Mouse (Mus musculus): ENCODE results near the gene Arhgef25. TPM values are rescaled to one million over a fixed set of nuclear protein-coding genes. Genes with fewer than 3 reads are reported as not detected.

Arhgef25 gene
- polyA plus RNA-seq, 1 experiment from 2014 or later, result 14.3 TPM

DNA sequence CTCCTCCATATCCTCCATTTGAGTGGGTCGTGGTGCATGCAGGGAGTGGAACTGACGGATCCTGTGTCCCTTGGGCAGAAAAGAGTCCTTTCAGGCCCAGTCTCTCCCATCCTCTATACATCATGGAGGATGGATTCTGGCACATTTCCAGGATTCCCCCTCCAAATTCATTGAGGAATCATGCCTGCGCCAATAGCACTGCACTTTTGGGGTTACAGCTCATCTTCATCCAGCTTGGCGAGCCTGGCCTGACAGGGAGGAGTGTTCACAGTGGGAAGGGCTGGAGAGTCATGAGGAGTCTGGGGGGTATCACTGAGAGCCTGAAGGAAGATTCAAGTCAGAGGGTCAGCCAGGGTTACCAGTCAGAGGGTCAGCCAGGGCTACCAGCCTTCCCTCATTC is 7.3 kb downstream of the Arhgef25 start:
- Histone ChIP-seq H3K9ac (no peak overlapping the region), H3K4me1 (peaks cover 50% of the 10 kb centered on the region), H3K4me3 (peak overlapping the region; percentile 1; the same call in 1 of the 2 replicates), H3K36me3 (peaks cover 18% of the 10 kb centered on the region), H3K27ac (no peak overlapping the region), H3K9me3 (replicated peaks) (no peaks in the 10 kb centered on the region; the same call in 1 of the 2 replicates), H3K4me2 (peak overlapping the region; percentile 6), H3K27me3 (replicated peaks) (peaks cover 71% of the 10 kb centered on the region)
- ATAC-seq, result no peak
- 67% methylated on average over 4 of the region's 4 CpGs for WGBS (ENCODE audit: insufficient replicate concordance)

DNA sequence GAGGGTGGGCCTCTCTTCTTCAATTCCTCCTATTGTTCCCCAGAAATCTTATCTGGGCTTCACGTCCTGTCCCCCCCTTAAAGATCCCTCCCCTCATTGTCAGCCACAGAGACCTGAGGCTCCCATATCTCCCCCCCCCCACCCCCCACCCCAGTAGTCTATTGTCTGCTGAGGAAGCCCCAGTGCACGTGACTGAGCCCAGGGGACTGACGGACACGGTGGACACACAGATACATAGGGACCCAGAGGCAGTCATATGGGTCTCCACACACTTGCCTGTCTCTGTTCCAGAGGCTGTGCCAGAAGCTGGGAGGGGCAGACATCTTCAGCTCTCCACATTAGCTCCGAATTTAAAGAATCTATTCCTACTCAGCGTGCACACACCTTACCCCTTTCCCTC is 8.3 kb downstream of the Arhgef25 start:
- Histone ChIP-seq H3K27ac (no peak overlapping the region), H3K9me3 (replicated peaks) (no peaks in the 10 kb centered on the region), H3K4me2 (no peak overlapping the region), H3K4me3 (no peak overlapping the region), H3K36me3 (peaks cover 11% of the 10 kb centered on the region), H3K4me1 (peaks cover 55% of the 10 kb centered on the region), H3K27me3 (replicated peaks) (peaks cover 77% of the 10 kb centered on the region), H3K9ac (no peak overlapping the region)
- ATAC-seq, result no peak
- 41% methylated on average over 6 of the region's 6 CpGs for WGBS (ENCODE audit: insufficient replicate concordance)

- WGBS (ENCODE audit: insufficient replicate concordance), result 6% methylated on average over 3 of the region's 3 CpGs
- no peak for ATAC-seq
- peaks cover 9% of the 10 kb centered on the region; the same call in 1 of the 2 replicates for H3K36me3 ChIP-seq
- H3K27me3 ChIP-seq (replicated peaks), result peaks cover 85% of the 10 kb centered on the region
- peak overlapping the region; percentile 56 for H3K4me2 ChIP-seq
- no peak overlapping the region for H3K27ac ChIP-seq
- no peak overlapping the region for H3K4me3 ChIP-seq
- H3K4me1 ChIP-seq, result peaks cover 57% of the 10 kb centered on the region
- H3K9me3 ChIP-seq (replicated peaks), result no peaks in the 10 kb centered on the region
- H3K9ac ChIP-seq, result no peak overlapping the region
These were observed 9.2 kb downstream of the Arhgef25 start for GRCm38 (mm10) chr10:127180695-127181047.

DNA sequence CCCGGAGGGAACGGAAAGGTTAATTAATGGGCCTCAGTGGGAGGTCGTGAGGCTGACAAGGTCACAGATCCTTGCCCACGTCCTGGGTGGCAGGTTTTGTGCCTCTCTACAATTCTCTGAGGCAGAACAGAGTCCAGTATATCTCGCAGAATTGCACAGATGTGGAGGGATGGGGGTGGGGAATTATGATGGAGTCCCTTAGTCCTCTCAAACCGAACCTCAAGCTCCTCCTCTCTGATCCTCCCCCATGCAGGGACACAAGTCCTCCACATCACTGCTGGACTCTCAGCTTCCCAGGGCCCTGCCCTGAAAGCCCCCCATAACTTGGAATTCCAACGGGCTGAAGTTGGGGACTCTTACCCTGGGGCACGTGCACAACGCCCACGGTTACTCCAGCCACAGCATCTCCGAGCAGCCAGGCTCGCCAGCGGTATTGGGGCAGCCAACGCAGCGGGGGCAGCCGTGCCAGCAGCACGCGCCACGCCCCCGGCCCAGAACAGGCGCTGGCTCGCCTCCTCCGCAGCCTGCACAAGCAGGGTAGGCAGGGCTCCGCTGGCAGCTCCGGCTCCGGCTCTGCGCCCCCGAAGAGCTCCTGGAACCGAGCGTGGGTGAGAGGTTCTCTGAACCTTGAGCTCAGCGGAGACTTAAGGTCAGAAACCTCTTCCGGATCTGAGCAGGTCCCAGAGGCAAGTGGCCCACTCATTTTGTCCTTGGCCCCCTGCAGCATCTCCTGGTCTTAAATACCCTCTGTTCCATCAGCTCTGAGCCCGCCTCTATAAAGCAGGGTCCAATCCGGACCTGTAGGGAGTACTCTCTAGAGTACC is 9.8 kb downstream of the Arhgef25 start, which contains the start of gene Slc26a10:
Gene Slc26a10, minus strand, starts transcription at position 775 of the 824 bp plus-strand sequence.
- Histone ChIP-seq H3K9me3 (replicated peaks) (no peaks in the 10 kb centered on the region), H3K27ac (no peak within 1 kb of the TSS), H3K4me2 (peak within 1 kb of the TSS; percentile 56), H3K9ac (0 out of 2 replicates have a peak within 1 kb of the TSS, but pooled peaks have one; percentile 1), H3K4me3 (peak within 1 kb of the TSS; percentile 31), H3K27me3 (replicated peaks) (peaks cover 86% of the 10 kb centered on the region), H3K4me1 (peaks cover 57% of the 10 kb centered on the region), H3K36me3 (peaks cover 4% of the 10 kb centered on the region; the same call in 1 of the 2 replicates)
- no peak for ATAC-seq
- WGBS (ENCODE audit: insufficient replicate concordance), result 5% methylated on average over 34 of the region's 34 CpGs

DNA sequence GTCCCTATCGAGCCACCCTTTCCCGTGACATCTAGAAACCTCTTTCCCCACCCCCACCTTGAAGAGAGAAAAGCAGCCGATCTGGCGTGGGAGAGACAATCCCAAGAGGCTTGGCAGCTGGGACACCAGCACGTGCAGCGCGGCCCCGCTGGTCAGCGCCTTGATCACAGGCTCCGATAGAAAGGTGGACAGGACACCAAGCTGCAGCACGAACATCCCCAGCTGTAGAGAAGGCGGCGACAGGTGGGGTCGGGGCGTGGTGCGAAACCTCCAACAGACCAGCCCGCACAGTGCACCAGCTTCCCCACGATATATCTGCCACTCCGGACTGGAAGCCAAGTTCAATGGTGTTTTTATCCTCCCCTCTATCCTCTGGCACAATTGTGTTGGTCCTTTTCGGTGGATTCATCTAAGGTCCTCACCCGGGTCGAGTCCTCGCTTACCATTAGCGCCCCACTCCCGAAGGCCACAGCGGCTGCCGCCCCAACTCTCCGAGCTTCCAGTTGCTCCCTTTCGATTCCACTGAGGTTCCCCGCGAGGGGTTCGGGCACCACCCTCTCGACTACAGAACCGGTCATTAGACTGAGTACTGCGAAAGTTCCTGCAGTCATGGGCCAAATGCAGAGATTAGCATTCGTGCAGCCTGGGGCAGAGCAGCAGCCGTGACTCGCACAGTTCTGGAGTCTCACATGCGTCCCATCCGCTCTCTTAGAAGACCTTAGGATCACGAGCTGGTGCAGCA is 11.4 kb downstream of the Arhgef25 start:
- H3K4me2 ChIP-seq, result peak overlapping the region; percentile 72
- peaks cover 86% of the 10 kb centered on the region for H3K27me3 ChIP-seq (replicated peaks)
- no peak overlapping the region for H3K27ac ChIP-seq
- H3K9me3 ChIP-seq (replicated peaks), result no peaks in the 10 kb centered on the region
- H3K4me1 ChIP-seq, result peaks cover 47% of the 10 kb centered on the region
- no peak; the same call in 1 of the 2 replicates for ATAC-seq
- 0 out of 2 replicates have a peak, but pooled peaks cover 4% of the 10 kb centered on the region for H3K36me3 ChIP-seq
- peak overlapping the region; percentile 47 for H3K4me3 ChIP-seq
- peak overlapping the region; percentile 45 for H3K9ac ChIP-seq
- WGBS (ENCODE audit: insufficient replicate concordance), result 4% methylated on average over 41 of the region's 41 CpGs

DNA sequence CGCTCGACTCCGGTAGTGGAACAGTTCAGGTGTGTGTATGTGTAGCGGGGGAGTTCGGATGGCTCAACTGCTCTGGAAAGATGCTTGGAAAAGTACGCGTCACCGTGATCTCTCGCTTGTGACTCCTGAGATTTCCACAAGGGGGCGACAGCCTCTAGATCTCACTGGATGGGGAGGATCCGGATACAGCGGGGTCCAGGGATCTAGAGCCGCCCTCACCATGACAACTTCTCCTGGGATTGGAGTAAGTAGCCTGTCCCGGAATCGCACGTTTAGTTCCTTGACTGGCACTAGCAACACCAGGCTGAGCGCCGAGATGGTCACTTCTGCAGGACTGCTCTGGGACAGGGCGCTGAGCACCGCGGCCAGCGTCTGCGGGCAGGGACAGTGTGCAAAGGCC is 12.2 kb downstream of the Arhgef25 start:
- 0 out of 2 replicates have a peak, but pooled peaks cover 2% of the 10 kb centered on the region for H3K36me3 ChIP-seq
- peaks cover 85% of the 10 kb centered on the region for H3K27me3 ChIP-seq (replicated peaks)
- under 1% methylated on average over 23 of the region's 23 CpGs for WGBS (ENCODE audit: insufficient replicate concordance)
- peak overlapping the region; percentile 47 for H3K4me3 ChIP-seq
- H3K4me1 ChIP-seq, result peaks cover 45% of the 10 kb centered on the region
- no peak overlapping the region for H3K27ac ChIP-seq
- H3K4me2 ChIP-seq, result peak overlapping the region; percentile 72
- peak; percentile 46 for ATAC-seq
- H3K9ac ChIP-seq, result peak overlapping the region; percentile 45
- no peaks in the 10 kb centered on the region for H3K9me3 ChIP-seq (replicated peaks)

GRCm38 (mm10) chr10:127177235-127177634 is 12.6 kb downstream of the Arhgef25 start:
- 25% methylated on average over 9 of the region's 9 CpGs for WGBS (ENCODE audit: insufficient replicate concordance)
- H3K9me3 ChIP-seq (replicated peaks), result no peaks in the 10 kb centered on the region
- no peak for ATAC-seq
- no peak overlapping the region; the same call in 1 of the 2 replicates for H3K9ac ChIP-seq
- peaks cover 45% of the 10 kb centered on the region for H3K4me1 ChIP-seq
- no peaks in the 10 kb centered on the region for H3K36me3 ChIP-seq
- H3K27ac ChIP-seq, result no peak overlapping the region
- peak overlapping the region; percentile 47 for H3K4me3 ChIP-seq
- peaks cover 80% of the 10 kb centered on the region for H3K27me3 ChIP-seq (replicated peaks)
- peak overlapping the region; percentile 72 for H3K4me2 ChIP-seq

DNA sequence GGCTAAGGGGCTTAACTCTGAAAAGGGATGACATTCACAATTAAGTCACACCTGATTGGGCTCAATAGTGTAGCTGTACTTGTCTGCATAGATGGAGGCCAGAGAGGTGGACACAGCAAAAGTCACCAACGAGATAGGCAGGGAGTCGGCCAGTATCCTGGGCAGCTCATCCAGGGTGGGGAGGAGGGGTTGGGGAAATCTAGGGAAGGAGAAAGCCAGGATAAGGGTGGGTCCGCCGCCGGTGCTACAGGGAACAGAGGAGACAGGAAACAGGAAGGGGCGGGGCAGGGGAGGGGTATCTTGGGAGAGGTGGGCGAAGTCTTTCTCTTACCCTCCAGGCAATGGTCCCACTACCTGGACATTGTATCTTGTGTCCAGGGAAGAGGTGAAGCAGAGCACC is 13.1 kb downstream of the Arhgef25 start:
- ATAC-seq, result no peak
- no peaks in the 10 kb centered on the region; the same call in 1 of the 2 replicates for H3K36me3 ChIP-seq
- peak overlapping the region; percentile 47; the same call in 1 of the 2 replicates for H3K4me3 ChIP-seq
- no peak overlapping the region; the same call in 1 of the 2 replicates for H3K9ac ChIP-seq
- H3K9me3 ChIP-seq (replicated peaks), result no peaks in the 10 kb centered on the region
- H3K27me3 ChIP-seq (replicated peaks), result peaks cover 79% of the 10 kb centered on the region
- H3K4me2 ChIP-seq, result peak overlapping the region; percentile 72
- 9% methylated on average over 7 of the region's 7 CpGs for WGBS (ENCODE audit: insufficient replicate concordance)
- peaks cover 45% of the 10 kb centered on the region for H3K4me1 ChIP-seq
- no peak overlapping the region for H3K27ac ChIP-seq

DNA sequence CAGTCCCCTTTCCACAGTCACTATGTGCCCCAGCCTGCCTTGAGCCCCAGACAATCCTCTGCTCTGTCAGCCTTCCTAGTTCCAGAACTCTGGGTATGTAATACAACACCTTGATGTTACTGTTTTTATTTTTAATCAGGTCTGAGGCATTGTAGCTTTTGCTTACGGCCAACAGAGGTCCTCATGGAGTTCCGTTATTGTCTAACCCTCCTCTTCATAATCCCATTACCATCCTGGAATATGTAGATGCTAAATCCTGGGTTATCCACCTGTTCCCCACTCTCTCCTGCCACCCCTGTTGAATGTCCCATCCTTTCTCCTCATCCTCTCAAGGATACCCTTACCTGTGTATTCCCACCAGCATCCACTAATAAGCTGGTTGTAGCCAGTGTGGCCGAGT is 13.7 kb downstream of the Arhgef25 start:
- WGBS (ENCODE audit: insufficient replicate concordance), result 35% methylated on average over 3 of the region's 3 CpGs
- peaks cover 79% of the 10 kb centered on the region for H3K27me3 ChIP-seq (replicated peaks)

GRCm38 (mm10) chr10:127174170-127174569 is 15.7 kb downstream of the Arhgef25 start:
- H3K9me3 ChIP-seq (replicated peaks), result no peaks in the 10 kb centered on the region
- ATAC-seq, result no peak
- no peak overlapping the region for H3K27ac ChIP-seq
- no peaks in the 10 kb centered on the region; the same call in 1 of the 2 replicates for H3K36me3 ChIP-seq
- no peak overlapping the region for H3K9ac ChIP-seq
- 71% methylated on average over 7 of the region's 7 CpGs for WGBS (ENCODE audit: insufficient replicate concordance)
- H3K4me3 ChIP-seq, result no peak overlapping the region
- peaks cover 47% of the 10 kb centered on the region for H3K4me1 ChIP-seq
- no peak overlapping the region for H3K4me2 ChIP-seq
- H3K27me3 ChIP-seq (replicated peaks), result peaks cover 77% of the 10 kb centered on the region

More for the DNA sequence above, 13.7 kb downstream of the Arhgef25 start:
- H3K9ac ChIP-seq, result no peak overlapping the region
- no peak overlapping the region for H3K4me3 ChIP-seq
- H3K4me1 ChIP-seq, result peaks cover 46% of the 10 kb centered on the region
- no peak for ATAC-seq
- no peaks in the 10 kb centered on the region; the same call in 1 of the 2 replicates for H3K36me3 ChIP-seq
- peak overlapping the region; percentile 72; the same call in 1 of the 2 replicates for H3K4me2 ChIP-seq
- H3K9me3 ChIP-seq (replicated peaks), result no peaks in the 10 kb centered on the region
- H3K27ac ChIP-seq, result no peak overlapping the region

GRCm38 (mm10) chr10:127173148-127174065 is 16.5 kb downstream of the Arhgef25 start:
- no peak overlapping the region for H3K4me2 ChIP-seq
- H3K9ac ChIP-seq, result no peak overlapping the region
- no peak for ATAC-seq
- peaks cover 77% of the 10 kb centered on the region for H3K27me3 ChIP-seq (replicated peaks)
- no peak overlapping the region for H3K27ac ChIP-seq
- H3K9me3 ChIP-seq (replicated peaks), result no peaks in the 10 kb centered on the region
- no peaks in the 10 kb centered on the region; the same call in 1 of the 2 replicates for H3K36me3 ChIP-seq
- H3K4me1 ChIP-seq, result peaks cover 42% of the 10 kb centered on the region
- 67% methylated on average over 16 of the region's 16 CpGs for WGBS (ENCODE audit: insufficient replicate concordance)
- no peak overlapping the region for H3K4me3 ChIP-seq
